Mouse (Mus musculus): ENCODE data around the gene Mettl8.

The Mettl8 gene

DNA sequence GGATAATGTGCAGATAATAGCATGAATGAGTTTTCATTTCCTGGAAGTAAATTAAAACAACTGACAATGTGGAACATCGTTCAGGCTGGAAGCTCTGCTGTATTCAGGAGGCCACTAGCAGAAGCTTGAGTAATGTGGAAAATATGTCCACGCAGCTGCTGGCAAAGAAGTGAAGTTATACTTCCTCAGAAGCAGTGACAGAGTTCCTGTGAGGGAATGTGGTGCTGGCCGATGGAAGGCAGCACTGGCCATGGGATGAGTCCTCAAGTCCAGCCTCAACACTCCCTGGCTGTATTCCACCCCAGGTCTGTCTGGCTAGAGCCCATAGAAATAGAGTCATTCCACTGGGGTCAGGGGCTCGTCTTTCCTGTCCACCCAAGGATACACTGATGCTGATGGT is 65.2 kb downstream of the Mettl8 start:
- DNase-seq (ENCODE audit: extremely low read depth, low read depth, low spot score), result no peak

DNA sequence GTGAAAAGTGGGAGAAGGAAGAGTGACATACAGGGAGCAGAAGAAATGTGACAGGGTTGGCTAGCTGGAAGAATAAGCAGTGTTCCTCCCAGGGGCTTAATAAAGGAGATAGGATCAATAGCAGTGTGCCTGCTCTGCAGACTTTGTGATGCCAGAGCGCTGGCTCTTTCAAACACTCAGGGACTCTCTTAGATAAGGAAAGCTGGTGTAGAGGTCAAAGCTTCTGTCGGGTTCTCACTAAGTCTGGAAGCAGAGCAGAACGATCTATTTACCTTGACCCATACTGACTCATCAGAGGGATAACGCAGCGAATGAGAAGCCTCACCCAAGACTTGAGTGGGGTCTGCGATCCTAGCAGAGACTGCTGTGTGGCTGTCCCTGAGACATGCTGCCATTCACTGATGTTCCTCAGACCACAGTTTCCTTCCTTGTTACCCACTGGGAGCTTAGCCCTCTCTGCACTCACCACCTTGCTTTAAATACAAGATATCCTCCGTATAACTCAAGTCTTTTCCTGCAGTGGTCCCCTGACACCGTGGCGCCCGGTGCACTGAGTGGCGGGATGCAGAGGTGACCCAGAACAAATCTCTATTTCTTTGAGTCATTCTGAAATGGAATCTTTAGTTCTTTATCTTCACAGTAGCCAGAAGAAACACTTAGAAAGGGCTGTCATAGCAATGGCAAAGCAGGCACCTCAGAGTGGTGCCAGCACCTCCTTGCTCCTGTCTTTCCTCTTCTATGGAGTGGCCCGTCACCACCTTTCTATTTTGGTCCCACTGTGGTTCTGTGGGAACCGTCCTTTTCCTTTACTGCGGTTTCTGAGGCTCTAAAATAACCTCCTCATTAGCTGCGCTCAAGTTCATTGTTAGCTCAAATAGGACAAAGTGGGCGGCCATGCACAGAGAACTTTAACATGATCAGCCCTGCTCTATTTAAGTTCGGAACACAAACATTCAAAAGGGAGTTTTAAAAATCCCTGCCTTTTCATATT is 65.9 kb downstream of the Mettl8 start:
- no peak for DNase-seq (ENCODE audit: extremely low read depth, low read depth, low spot score)

DNA sequence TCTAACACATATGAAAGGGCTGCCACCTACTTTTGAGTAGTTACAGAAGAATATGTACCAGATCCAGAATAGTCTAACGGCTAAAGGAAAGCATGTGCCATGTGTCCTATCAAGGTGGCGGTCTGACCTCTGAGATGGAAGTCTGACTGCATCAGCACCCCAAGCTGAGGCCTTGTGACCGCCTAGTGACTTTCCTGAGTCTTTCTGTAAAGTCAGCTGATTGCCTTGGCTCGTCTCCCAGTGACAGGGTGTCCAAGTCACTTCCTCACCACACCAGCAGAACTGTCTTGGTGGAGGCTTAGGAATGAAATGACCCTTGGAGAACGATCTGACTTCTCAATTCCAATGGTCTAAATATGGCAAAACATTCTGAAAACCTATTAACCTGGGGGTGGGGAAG is 77.1 kb downstream of the Mettl8 start:
- DNase-seq (ENCODE audit: extremely low read depth, low read depth, low spot score), result no peak

DNA sequence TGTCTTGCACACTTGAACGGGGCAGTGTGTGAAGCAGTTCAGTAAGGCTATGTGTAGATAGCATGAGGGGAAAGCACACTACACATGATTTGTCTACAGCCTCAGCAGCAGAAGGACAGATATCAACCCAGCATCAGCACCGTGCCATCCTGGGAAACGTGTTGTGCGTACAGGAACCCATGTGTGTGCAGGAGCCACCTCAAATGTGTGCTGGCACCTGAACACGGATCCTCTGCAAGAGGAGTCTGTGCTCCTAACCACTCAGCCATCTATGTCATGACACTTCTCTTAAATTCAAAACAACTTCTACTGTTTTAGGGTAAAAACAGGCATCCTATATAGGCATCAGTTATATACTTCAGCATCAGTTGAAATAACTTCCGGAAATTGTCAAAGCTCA is 80.6 kb downstream of the Mettl8 start:
- no peak for DNase-seq (ENCODE audit: extremely low read depth, low read depth, low spot score)

DNA sequence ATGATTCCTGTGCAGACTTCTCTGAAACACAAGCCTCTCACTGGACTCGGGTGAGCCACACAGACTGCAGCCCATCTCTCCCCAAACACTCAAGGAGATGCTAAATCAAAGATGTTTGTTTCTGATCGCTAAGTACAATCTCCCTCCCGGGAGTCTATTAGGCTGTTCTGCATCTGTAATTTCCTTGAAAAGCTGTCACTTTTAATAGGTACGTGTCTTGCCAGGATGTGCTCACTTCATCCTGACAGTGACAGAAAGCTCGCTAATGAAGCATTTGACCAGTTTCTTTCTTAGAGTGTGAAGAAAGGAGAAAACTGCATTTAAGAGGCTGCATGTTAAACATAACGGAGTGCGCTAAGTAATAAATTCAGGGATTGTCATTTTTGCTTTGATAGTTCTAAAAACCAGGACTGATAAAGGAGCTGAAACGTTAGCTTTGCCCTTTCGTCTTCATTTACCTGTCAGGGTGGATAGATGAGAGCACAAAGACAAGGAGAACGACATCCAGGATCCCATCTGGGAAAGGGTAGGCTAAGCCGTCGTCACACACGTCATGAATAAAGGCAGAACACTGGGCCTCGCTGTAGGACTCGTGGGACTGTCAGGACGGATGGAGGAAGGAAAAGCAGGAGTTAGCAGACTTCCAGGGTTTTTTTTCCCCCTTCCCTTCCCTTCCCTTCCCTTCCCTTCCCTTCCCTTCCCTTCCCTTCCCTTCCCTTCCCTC is 82.4 kb downstream of the Mettl8 start:
- no peak for DNase-seq (ENCODE audit: extremely low read depth, low read depth, low spot score)

DNA sequence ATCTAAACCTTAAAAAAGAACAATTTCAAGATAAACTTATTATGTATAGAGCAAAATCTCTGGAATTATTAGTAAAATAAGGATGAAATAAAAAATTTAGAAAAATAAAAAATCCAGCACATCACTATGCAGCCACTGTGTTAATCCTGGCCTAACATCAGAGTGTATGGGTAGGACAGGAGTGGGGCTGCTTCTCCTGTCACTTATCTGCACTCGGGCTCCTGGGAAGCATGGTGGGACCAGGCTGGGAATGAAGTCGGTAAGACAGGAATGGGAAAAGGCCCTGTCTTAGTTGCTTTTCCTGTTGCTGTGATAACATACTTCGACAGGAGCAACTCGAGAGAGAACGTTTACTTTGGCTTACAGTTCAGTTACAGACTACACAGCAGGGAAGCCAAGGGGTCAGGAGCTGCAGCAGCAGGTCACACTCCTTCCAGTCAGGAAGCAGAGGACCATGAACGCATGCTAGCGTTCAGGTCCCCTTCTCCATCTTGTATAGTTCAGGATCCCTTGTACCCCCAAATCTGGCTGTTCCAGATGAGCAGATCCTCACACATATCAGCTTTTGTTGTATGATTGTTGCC is 85.1 kb downstream of the Mettl8 start:
- no peak for DNase-seq (ENCODE audit: extremely low read depth, low read depth, low spot score)

DNA sequence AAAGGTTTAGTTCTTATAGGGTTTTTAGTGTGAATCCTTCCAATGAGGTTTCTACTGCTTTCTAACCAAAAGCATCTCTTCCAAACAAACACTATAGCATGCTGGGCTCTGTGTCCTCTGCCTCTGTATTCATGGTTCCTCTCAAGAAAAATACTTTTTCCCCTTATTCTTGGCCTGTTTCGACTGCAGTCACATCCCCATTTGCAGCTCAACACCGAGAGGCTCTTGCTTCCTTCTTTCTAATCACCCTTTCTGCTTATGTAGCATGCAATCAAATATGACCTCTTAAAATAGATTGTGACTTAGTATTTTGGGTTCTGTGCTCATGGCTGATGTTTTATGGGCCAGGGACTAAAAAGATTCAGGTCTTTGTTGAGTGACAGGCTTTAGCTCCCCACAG is 87.1 kb downstream of the Mettl8 start:
- DNase-seq (ENCODE audit: extremely low read depth, low read depth, low spot score), result no peak

DNA sequence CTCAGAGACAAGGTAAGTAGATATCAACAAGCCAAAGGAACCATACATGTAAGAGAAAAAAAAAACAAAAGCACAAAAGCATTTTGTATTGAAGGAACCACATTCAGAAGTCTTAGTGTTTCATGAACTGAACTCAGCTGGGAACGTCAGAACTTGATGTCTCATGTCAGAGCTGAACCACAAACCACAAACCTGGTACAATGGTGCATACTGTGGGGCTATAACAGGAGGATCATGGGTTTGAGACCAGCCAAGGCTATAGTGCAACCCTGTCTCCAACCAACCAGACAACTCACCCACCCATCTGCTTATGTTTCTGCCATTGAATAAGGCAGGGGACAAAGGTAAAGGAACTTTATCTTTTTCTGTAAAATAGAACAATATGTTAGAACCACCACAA is 88.2 kb downstream of the Mettl8 start:
- no peak for DNase-seq (ENCODE audit: extremely low read depth, low read depth, low spot score)

DNA sequence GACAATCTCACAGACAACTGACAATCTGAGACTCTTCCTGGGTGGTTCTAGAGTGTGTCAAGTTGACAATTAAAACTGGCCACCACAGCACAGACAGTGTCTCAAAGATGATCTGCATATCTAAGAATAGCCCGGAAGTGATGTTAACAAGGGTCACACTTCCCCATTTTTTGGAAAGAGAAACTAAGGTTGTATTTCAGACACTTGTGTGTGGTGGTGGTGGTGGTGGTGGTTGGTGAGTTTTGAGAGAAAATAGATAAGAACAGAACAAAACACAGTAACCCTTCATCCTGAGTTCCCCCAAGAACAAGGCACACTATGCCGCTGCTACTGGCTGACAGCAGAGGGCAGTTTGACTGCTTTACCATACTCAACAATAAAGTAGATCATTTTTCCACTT is 90.6 kb downstream of the Mettl8 start:
- no peak for DNase-seq (ENCODE audit: extremely low read depth, low read depth, low spot score)

DNA sequence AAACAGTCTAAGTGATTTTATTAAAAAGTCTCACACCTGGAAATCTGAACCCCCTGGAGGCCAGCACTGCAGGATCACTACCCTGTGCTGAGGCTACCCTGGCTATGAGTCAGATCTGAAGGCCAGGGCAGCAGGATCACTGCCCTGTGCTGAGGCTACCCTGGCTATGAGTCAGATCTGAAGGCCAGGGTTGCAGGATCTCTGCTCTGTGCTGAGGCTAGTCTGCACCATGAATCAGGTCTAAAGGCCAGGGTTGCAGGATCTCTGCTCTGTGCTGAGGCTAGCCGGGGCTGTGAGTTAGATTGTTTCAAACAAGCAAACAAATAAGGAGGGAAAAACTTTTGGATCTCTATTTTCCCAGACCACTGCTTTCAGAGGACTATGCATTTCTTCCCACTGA is 92.5 kb downstream of the Mettl8 start:
- no peak for DNase-seq (ENCODE audit: extremely low read depth, low read depth, low spot score)

DNA sequence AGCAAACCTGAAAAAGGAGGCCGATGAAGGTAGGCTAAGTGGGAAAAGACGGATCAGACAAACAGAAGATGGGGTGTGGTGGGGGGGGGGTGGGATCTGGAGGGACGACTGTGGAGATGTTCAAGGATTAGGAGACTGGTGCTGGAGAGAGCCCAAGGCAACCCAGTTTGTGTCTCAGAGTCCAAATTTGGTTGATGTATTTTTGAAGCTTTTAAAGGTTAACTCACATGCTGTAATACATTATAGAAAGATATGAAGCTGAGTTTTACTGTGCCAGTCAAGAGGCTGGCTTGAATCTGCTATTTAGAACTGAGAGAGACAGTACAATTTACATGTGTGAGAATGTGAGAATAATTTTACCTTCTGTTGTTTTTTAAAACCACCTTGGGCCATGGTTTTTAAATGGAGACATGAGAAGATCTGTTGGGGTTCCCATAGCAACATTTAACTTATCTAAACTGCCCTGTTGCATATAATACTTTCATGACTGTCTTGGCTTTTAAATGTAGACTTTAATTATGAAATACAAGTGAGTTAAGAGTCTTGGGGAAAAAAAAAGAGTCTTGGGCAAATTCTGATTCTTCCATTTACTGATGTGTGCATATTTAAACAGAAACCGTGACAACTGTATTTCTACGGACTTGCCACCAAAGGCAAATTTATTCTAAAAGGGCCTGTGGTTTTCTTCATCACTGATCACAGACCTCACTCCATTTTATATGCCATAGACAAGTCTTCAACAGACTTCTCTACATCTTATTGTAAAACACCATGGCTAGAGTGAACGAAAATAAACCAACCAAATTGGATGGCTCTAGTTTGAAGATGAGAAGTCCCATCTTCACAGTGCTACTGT is 94.1 kb downstream of the Mettl8 start:
- no peak for DNase-seq (ENCODE audit: extremely low read depth, low read depth, low spot score)

DNA sequence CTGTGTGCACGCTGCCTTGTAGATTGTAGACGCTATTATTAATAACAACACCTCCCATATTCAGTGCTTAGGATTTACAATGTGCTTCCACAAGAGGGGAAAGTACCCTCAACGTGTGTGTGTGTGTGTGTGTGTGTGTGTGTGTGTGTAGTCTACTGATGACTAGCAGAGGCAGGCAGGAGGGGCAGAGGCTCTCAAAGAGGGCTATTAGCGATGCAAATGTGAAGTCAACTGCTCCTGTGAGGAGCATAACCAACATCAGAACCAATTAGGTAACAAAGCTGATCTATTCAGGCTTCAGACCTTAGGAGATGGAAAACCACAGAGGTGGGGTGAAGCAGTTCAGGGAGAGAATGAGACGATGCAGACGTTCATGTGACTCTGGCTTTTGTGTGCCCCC is 95.3 kb downstream of the Mettl8 start:
- no peak for DNase-seq (ENCODE audit: extremely low read depth, low read depth, low spot score)

DNA sequence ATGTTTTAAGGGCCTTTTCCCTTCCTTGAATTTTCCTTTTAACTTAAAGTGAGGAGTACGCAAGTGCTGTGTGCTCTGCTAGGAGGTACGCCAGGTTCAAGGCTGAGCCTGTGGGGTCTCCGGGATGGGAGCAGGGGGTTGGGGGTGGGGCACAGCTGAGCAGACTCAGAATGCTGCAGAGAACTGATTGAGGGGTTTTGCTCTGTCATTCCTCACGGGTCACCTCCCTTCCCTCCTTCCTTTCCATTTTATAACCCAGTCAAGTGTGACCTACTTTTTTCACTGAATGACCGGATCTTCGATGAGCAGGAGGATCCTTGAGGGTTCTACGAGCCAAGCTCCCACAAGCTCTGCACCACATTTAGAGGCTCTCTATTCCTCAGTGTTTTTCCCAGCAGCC is 96.0 kb downstream of the Mettl8 start:
- DNase-seq (ENCODE audit: extremely low read depth, low read depth, low spot score), result no peak

DNA sequence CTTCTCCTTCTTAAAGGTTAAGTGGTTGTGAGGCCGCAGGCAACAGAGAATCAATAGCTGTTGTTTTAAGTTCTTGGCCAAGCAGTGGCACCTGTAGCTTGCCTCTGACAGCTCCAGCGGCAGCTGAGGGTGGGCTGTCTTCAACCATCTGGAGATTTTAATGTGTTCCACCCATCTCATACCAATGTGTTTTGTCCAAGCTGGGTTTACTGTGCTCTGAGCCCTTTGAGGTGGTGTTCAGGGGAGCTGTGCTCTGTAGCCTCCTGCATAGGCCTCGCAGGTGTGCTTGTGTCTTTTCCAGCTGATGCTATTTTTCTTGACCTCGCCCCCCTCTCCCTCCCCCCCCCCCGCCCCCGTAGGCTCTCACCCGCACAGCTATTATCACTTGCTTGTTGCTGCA is 96.8 kb downstream of the Mettl8 start:
- DNase-seq (ENCODE audit: extremely low read depth, low read depth, low spot score), result no peak

DNA sequence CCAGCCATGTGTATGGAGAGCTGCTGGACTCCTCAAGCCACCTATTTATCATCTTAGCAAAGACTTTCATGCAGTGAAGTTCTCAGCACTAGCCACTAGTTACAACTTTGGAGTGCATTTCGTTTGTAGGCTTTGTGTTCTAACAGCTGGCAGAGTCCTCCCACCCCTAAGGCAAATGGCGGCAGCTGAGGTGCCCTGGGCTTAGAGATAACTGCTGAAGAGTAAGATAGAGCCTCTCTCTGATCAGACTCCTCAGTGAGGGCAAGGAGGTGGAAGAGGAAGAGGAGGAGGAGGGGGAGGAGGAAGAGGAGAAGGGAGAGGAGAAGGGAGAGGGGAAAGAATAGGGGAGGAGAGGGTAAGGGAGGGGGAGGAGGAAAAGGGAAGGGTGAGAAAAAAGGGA is 101.8 kb downstream of the Mettl8 start:
- DNase-seq (ENCODE audit: extremely low read depth, low read depth, low spot score), result no peak

DNA sequence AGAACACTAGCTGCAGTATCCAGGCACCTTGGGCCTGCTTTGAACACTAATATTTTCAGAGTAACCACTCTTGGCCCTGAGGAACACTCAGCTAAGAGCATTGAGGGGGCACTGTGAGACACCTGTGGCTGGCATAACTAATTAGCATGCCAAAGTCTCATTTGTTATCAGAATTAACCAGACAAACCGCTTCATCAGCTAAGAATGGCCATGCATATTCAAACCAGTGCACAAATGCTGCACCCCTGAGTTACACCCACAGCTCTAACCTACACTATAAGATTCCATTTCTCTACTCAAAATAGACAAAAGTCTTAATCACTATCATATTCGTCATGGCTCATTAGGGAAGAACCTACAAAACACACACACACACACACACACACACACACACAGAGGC is 103.4 kb downstream of the Mettl8 start:
- DNase-seq (ENCODE audit: extremely low read depth, low read depth, low spot score), result no peak

DNA sequence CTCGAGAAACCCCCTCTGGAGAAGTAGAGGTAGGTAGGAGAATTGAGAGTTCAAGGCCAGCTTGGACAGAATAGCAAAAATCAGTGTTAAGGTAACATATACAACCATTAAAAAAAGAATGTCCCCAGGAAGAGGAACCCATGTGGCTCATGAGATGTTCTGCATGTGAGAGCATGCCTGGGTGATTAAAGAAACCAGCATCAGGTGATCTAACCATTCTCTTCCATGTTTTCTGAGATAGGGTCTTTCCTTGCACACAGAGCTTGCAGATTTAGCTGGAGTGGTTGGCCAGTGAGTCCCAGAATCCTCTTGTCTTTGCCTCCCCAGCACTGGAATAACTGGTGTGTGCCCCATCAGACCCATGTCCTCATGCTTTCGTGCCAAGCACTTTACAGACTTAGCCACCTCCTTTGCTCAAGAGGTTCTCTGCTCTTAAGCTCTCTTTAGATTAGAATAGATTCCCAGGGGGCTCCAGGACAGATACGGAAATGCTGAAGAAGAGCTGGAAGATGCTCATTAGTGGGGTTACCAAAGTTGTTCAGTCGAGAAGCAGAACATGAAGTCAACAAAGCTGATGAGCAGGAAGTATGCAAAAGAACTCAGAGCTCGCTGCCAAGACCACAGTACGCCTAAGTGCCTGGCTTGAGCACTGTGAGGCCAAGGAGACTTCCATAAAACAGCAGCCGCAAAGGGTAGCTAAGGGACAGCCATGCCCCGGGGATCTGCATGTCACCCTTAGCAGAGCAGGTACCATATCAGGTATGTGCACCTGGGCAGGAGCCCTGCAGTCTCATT is 110.7 kb downstream of the Mettl8 start:
- no peak for DNase-seq (ENCODE audit: extremely low read depth, low read depth, low spot score)

DNA sequence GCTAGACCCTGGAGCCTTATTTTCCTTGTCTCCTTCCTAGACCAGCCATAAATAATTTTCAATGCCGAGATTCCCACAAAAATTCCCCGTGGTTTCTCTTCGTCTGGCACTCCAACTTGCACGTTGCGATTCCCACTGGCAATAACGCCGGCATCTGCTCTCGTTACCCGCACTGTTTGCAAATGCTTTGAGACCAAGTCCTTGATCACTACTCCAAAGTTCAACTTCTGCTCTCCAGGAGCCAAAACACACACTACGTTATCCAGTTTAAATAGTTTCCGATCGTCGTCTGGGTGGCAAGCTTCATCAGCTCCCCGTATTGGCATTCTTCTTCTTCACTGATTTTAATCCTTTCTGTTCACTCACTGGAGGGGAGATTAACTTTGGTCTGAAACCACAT is 114.6 kb downstream of the Mettl8 start:
- DNase-seq (ENCODE audit: extremely low read depth, low read depth, low spot score), result no peak

DNA sequence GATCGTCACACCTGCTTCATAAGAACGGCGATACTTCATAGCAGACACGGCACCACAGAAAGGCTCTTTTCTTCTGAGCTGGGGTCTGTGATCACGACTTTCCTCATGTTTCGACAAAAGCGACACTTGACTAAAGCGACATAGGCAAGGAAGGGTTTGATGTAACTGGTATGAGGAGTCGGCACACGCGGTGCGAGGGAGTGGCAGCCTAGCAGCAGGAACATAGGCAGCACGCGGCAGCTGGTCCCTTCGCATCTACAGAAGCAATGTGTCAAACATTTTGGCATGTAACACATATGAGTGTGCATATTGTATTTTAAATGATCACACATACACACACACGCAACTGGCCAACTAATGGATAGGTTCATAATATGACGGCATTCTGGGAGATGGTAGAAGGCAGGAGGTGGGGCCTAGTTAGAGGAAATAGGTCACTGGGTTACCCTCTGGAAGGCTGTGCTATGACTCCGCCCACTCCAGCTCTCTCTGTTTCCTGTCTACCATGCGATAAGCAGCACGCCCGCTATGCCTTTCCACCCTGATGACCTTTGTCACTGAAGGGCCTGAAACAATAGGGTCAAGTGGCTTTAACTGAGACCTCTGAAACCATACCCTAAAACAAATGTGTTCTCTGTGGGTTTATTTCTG is 116.4 kb downstream of the Mettl8 start:
- no peak for DNase-seq (ENCODE audit: extremely low read depth, low read depth, low spot score)

DNA sequence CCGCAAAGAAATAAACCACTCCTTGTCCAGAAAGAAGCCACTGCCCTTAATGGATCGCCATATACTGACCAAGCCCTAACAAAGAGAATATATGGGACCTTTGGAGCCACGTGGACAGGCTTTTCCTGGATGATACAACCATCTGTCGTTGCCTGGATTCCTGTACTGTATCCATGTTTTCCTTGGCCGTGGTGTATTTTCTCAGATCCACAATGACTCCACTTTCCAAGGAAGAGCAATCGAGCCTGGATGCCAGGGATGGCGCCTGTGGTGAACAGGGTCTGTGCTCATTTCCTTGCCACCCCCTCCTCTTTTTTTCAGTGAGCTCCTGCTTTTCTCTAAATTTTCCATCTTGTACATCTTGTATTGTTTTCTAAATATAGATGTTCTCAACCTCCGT is 120.6 kb downstream of the Mettl8 start:
- DNase-seq (ENCODE audit: extremely low read depth, low read depth, low spot score), result no peak

All from fat pad, adult 2 months (tissue).